Mouse (Mus musculus) retina, embryonic 14.5 days (tissue): Measurements from ENCODE around the gene Vinac1.

Source experiments
- DNase-seq: peaks from one replicate; pipeline ENCODE4 v3.0.0-alpha.2; 2015; ENCODE audit warnings: low spot score

The Vinac1 gene

DNA sequence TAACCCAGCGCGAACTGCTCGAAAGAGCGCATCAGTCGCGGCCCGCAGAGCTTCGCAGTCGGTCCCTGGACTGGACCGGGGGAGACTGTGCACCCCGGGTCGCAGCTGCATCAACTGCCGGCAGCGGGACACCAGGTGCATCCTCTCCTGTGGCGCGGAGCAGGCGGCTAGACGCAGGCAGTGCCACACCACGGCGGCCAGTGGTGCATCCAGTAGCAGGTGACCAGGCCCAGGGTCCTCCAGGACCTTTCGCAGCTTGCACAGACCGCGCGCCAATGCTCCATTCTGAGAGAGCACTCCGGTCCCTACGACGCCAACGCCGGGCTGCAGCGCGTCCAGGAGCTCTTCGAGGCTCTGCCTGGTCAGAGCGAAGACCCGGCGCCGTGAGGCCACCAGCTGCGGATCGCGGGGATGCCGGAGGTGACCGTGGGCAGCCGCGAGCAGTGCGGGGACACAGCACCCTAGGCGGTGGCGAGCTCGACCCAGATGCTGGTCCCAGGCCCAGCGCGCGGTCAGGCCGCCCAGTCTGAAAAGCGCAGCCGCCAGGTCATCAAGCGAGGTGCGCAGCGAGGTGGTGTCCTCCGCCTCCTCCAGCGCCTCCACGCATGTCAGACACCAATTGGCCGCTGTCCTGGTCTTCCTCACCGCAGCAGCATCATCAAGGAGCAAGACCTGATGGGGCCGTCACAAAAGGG is 8.9 kb downstream of the Vinac1 start:
- DNase-seq, result peak; percentile 72

GRCm38 (mm10) chr2:129038426-129038936 is 9.5 kb downstream of the Vinac1 start:
- DNase-seq, result no peak

- no peak for DNase-seq
Observed at GRCm38 (mm10) chr2:129035381-129035780, 12.6 kb downstream of the Vinac1 start.

GRCm38 (mm10) chr2:129024820-129025219 is 23.2 kb downstream of the Vinac1 start:
- no peak for DNase-seq

DNA sequence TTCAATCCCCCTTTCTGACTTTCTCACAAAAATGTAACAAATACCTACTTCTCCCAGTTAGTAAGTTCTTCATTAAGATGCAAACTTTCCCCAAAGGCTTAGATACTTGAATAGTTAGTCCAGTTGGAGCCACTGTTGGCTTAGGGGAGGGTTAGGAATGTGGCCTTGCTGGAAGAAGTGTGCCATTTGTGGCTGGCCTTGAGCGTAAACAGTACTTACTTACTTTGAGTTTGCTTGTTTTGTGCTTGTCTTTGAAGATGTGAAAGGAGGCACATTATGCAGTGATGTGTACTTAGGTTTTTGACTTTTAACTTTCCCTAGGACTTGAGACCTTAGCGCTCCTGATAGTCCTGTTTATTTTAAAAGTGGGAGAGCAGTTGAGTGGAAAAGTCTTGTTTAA is 27.9 kb downstream of the Vinac1 start:
- DNase-seq, result no peak

GRCm38 (mm10) chr2:129008867-129009266 is 39.1 kb downstream of the Vinac1 start:
- peak; percentile 23 for DNase-seq

DNA sequence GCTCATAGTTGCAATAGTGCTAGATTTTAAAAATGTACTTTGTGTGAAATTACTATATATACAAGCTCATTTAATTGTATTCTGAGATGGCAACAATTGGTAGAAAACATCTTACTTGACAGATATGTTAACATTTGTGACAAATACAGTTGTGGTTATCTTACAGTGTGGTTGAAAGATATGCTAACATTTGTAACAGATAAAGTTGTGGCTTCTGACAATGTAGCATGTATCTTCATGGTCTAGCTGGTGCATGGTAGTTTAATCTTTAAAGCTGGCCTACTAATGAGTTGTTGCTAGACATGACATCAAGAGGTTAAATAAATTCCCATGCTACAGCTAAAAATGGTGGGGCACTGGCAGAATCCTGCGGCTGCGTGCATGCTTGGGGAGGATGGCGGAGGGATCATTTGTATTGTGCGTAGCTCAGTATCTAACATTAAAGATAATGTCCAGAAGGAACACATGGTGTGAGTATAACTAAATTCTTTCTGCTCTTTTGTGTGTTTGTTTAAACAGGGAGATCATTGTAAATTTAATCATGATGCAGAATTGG is 41.7 kb downstream of the Vinac1 start:
- DNase-seq, result no peak

DNA sequence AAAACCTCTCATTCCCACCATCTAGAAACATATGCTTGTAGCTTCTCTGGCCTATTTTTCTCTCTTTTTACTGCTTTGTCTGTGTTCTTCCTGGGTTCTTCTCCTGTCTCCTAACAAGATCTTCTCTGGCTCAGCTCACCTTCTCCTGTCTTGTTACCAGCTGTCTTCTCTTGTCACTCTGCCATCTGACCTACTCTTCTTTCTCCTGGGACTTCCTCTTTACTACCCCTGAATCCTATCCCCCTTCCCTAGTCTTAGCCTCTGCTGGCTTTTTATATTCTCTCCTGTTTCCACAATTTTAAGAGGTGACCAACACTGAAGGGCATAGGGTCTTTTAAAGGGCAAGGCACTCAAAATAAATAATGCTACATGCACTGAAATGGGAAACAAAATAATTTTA is 43.1 kb downstream of the Vinac1 start:
- DNase-seq, result no peak

GRCm38 (mm10) chr2:128984746-128985145 is 63.2 kb downstream of the Vinac1 start:
- DNase-seq, result no peak

DNA sequence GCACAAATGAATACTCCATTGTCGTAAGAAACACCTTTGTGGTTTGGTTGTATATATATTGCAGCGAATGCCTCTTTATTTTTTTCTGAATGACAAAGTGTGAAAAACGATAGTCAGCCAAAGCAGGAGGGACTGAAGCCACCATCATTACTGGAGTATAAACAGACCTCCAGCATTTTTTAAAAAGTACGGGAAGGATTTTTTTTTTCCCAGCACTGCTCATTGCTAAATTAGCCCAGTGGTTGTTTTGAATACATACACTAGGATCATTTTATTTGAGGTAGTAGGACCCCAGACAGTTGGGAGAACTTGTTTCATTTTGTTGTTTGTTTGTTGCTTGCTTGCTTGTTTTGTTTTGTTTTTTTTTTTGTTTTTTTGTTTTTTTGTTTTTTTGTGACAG is 72.4 kb downstream of the Vinac1 start:
- no peak for DNase-seq
